Mouse (Mus musculus) limb, embryonic 10.5 days (tissue): ENCODE measurements around the gene 0610012G03Rik. TPM values are rescaled to one million over a fixed set of nuclear protein-coding genes. Genes with fewer than 3 reads are reported as not detected.
"Not testable (repeated sequence)": the region's sequence is repeated elsewhere in the genome, so short reads cannot be mapped to it uniquely, and the experiment has no call there.

Source experiments
- DNase-seq: peaks from one replicate; pipeline ENCODE4 v3.0.0-alpha.2; 2017; ENCODE audit warnings: low spot score
- H3K27ac ChIP-seq: fragments of 300-500 bp; sonication (generic); 2 replicates; pipeline ENCODE4 v1.5.1; 2016; ENCODE audit warnings: mild to moderate bottlenecking
- H3K27me3 ChIP-seq: fragments of 300-500 bp; sonication (generic); 2 replicates; pipeline ENCODE4 v1.6.1; 2016; ENCODE audit warnings: low read depth, mild to moderate bottlenecking; ENCODE audit not compliant: poor library complexity, severe bottlenecking
- H3K36me3 ChIP-seq: fragments of 300-500 bp; sonication (generic); 2 replicates; pipeline ENCODE4 v1.6.1; 2016; ENCODE audit warnings: mild to moderate bottlenecking, moderate library complexity
- H3K4me1 ChIP-seq: fragments of 300-500 bp; sonication (generic); 2 replicates; pipeline ENCODE4 v1.6.1; 2016
- H3K4me3 ChIP-seq: fragments of 300-500 bp; sonication (generic); 2 replicates; pipeline ENCODE4 v1.5.1; 2016; ENCODE audit warnings: mild to moderate bottlenecking, moderate library complexity
- H3K9me3 ChIP-seq: fragments of 300-500 bp; sonication (generic); replicated peaks from 2 replicates; pipeline ENCODE4 v1.6.1; 2016; ENCODE audit warnings: mild to moderate bottlenecking
- WGBS: fragments of 180-500 bp; shearing (Covaris S2); methylation state at CpG from one replicate; pipeline ENCODE4 v1.1.7; 2016; 5-methylcytosine and 5-hydroxymethylcytosine counted together
- polyA plus RNA-seq: library from polyadenylated mRNA; unstranded; fragments of >200 nt; fragmentation: Nextera tagmentation; extraction: Ambion mirVana; gene quantifications from 2 replicates; pipeline ENCODE4 v1.2.1, GENCODE M21; 2016

Gene 0610012G03Rik
- polyA plus RNA-seq = 84.2 and 87.2 TPM in 2 replicates

DNA sequence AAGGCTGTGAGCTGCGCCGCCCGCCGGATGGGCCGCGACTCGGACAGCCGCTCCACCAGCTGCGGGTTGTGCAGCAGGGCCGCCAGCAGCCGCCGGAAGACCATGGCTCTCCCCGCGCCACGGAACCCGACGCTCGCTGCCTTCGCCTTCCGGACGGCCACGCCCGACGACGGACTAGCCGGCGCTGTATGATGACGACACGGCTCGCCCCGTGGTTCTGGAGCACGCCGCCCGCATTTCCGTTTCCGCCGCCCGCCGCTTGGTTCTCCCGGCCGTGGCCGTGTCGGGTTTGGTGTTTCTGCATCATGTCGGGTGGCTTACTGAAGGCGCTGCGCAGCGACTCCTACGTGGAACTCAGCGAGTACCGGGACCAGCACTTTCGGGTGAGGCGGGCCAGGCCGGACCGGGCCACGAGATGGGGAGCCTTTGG, at the start of gene 0610012G03Rik, which contains the start of gene Ncbp2:
Gene 0610012G03Rik, minus strand, starts transcription at position 150 of the 430 bp plus-strand sequence.
Gene Ncbp2, plus strand, starts transcription at position 169 of the 430 bp plus-strand sequence.
- Histone ChIP-seq H3K36me3 (peaks cover 53% of the 10 kb centered on the region), H3K4me1 (peaks cover 28% of the 10 kb centered on the region), H3K27me3 (no peaks in the 10 kb centered on the region), H3K4me3 (peak within 1 kb of the TSS; percentile 97), H3K27ac (peak within 1 kb of the TSS; percentile 94), H3K9me3 (no peaks in the 10 kb centered on the region)
- WGBS = under 1% methylated on average over 55 of the region's 55 CpGs
- peak; percentile 99 for DNase-seq

DNA sequence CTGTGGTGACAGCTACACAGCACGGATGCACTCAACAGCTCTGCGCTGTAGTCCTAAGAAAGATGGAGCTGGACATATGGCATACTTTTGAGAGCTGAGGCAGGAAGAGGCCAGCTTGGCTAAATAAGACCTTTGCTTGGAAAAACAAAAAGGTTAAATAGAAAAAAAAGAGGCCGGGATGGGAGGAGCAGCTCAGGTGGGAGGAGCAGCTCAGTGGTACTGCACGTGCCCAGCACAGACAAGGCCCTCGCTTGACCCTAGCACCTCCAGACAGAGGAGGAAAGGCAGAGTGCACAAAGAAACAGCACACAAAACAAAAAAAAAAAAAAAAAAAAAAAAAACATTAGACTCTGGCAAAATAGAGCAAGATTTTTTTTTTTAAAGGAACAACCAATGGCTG, 48.1 kb upstream of the 0610012G03Rik start:
- H3K4me1 ChIP-seq = peaks cover 1% of the 10 kb centered on the region; the same call in 1 of the 2 replicates
- H3K9me3 ChIP-seq = no peaks in the 10 kb centered on the region
- H3K27me3 ChIP-seq = no peaks in the 10 kb centered on the region
- H3K36me3 ChIP-seq = peaks cover 76% of the 10 kb centered on the region
- H3K4me3 ChIP-seq = no peak overlapping the region
- DNase-seq = no peak
- no peak overlapping the region for H3K27ac ChIP-seq
- WGBS = 91% methylated on average over 5 of the region's 5 CpGs

DNA sequence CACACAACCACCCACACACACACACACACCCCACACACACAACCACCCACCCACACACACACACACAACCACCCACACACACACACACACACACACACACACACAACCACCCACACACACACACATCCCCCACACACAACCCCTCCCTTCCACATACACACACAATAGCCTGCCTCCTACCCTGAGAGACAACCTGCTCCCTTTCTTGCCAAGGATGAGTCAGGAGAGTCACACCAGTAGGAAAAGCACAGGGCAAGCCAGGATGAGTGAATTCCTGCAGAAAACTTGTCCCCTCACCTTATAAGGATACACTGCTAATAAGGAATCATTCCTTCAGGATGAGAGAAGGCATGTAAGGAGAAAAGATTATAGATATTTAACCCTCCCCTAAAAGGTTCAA, 45.7 kb upstream of the 0610012G03Rik start:
- no peaks in the 10 kb centered on the region for H3K4me1 ChIP-seq
- no peaks in the 10 kb centered on the region for H3K27me3 ChIP-seq
- no peak overlapping the region for H3K27ac ChIP-seq
- H3K9me3 ChIP-seq = no peaks in the 10 kb centered on the region
- no peak overlapping the region for H3K4me3 ChIP-seq
- peaks cover 73% of the 10 kb centered on the region for H3K36me3 ChIP-seq
- no peak for DNase-seq

DNA sequence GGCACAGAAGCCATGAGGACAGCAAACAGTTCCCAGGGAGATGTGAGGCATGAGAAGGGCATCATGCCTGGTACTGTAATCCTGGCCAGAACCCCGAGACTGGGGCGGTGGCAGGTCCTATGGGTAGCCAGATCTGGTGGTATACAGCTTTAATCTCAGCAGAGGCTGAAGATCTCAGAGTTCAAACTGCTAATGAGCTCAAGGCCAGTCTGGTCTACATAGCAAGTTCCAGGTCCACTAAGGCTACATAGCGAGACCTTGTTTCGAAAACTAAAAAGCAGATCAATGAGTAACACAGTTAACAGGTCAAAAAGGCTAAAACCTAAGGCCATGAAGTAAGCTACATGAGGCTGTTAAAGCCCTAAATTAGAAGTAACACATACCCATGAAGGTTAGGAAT, 44.9 kb upstream of the 0610012G03Rik start:
- Histone ChIP-seq H3K9me3 (no peaks in the 10 kb centered on the region), H3K4me3 (no peak overlapping the region), H3K36me3 (peaks cover 73% of the 10 kb centered on the region), H3K27ac (no peak overlapping the region), H3K27me3 (no peaks in the 10 kb centered on the region), H3K4me1 (no peaks in the 10 kb centered on the region)
- no peak for DNase-seq
- 97% methylated on average over 4 of the region's 4 CpGs for WGBS

DNA sequence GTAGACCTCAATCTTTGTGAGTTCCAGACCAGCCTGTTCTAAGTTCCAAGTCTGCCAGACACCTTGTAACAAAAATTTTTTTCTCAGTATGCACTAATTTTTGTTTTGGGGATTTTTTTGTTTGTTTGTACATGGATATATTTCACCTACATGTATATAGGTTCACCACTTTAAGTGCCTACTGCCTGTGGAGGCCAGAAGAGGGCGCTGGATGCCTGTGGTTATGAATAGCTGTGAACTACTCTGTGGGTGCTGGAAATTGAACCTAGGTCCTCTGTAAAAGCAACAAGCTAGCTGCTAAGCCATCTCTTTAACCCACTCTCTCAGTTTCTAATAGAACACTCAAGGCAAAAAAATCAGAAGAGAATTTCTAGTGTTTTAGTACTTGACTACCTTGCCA, 43.7 kb upstream of the 0610012G03Rik start:
- no peaks in the 10 kb centered on the region for H3K27me3 ChIP-seq
- peaks cover 76% of the 10 kb centered on the region for H3K36me3 ChIP-seq
- DNase-seq = no peak
- H3K27ac ChIP-seq = no peak overlapping the region
- H3K4me3 ChIP-seq = no peak overlapping the region
- no peaks in the 10 kb centered on the region for H3K4me1 ChIP-seq
- WGBS = 33% methylated on average over 1 of the region's 1 CpGs
- H3K9me3 ChIP-seq = no peaks in the 10 kb centered on the region

DNA sequence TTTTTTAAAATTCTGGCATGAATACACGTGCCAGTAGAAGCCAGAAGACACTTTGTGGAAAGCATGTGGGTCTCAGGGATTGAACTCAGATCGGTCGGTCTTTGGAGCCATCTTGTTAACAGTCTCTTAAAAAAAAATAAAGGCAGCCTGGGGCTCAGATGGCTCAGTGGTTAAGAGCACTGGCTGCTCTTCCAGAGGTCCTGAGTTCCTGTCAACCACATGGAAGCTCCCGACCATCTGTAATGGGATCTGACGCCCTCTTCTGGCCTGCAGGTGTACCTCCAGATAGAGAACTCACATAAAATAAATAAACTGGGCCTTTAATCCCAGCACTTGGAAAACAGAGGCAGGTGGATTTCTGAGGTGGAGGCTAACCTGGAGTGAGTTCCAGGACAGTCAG, 32.7 kb upstream of the 0610012G03Rik start:
- Histone ChIP-seq H3K36me3 (peaks cover 72% of the 10 kb centered on the region), H3K4me1 (no peaks in the 10 kb centered on the region), H3K27ac (no peak overlapping the region), H3K27me3 (no peaks in the 10 kb centered on the region), H3K4me3 (no peak overlapping the region), H3K9me3 (no peaks in the 10 kb centered on the region)
- 86% methylated on average over 5 of the region's 5 CpGs for WGBS
- DNase-seq = no peak

DNA sequence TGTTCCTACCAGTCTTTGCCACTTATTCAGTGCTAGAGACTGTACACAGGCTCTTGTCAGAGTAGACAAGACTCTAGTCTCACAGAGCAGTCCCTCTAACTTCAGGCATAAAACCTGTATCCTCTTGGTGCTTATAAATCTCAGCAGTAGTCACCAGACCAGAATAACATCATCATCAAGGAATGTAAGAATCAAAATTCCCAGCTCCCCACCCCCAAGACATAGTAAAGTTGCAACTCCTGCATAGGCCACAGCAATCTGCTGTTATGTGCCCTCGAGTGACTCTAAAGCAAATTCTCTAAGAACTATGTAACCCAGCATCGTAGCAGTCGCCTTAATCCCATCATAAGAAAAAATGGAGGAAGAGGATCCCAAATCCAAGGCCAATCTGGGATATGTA, 31.2 kb upstream of the 0610012G03Rik start:
- Histone ChIP-seq H3K36me3 (peaks cover 75% of the 10 kb centered on the region), H3K4me1 (no peaks in the 10 kb centered on the region), H3K4me3 (no peak overlapping the region), H3K27me3 (no peaks in the 10 kb centered on the region), H3K9me3 (no peaks in the 10 kb centered on the region), H3K27ac (no peak overlapping the region)
- 95% methylated on average over 3 of the region's 3 CpGs for WGBS
- no peak for DNase-seq

DNA sequence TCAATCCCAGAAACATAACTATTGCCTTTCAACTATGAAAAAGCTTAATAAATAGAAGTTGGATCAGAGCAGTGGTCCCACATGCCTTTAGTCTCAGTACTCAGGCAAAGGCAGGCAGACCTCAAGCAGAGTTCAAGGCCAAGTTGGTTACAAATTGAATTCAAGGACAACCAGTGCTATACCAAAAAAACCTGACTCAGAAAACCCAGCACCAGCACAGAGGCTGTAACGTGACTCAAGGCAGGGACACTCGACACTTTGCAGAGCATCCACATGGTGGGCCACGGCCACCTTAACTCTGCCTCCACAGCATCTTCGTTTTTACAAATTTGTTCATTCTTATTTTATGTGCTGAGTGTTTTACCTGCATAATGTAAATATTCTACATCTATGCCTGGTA, 27.0 kb upstream of the 0610012G03Rik start:
- Histone ChIP-seq H3K27ac (no peak overlapping the region), H3K27me3 (no peaks in the 10 kb centered on the region), H3K4me3 (no peak overlapping the region), H3K9me3 (no peaks in the 10 kb centered on the region), H3K4me1 (no peaks in the 10 kb centered on the region), H3K36me3 (peaks cover 82% of the 10 kb centered on the region)
- no peak for DNase-seq
- 93% methylated on average over 4 of the region's 4 CpGs for WGBS

DNA sequence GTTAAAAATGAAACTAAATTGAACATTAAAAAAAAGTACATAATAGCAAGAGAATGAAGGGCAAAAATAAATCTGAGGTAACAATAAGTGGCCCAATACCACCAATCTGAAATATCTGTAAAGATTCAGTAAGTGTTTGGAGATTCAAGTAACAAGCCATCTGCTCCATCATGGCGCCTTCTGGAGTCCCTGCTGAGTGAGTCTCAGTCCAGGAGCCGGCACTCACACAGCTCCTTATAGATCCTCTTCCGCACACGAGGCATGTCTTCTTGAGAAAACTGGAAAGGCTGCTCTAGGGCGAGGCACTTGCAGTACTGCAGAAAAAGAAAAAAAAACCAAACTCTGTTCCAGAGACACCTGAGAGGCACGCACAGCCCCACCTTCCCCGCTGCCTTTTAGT, 14.9 kb upstream of the 0610012G03Rik start:
- H3K4me3 ChIP-seq = no peak overlapping the region
- DNase-seq = no peak
- 95% methylated on average over 7 of the region's 7 CpGs for WGBS
- H3K36me3 ChIP-seq = peaks cover 91% of the 10 kb centered on the region
- no peak overlapping the region for H3K27ac ChIP-seq
- H3K4me1 ChIP-seq = no peaks in the 10 kb centered on the region
- no peaks in the 10 kb centered on the region for H3K27me3 ChIP-seq
- H3K9me3 ChIP-seq = no peaks in the 10 kb centered on the region

DNA sequence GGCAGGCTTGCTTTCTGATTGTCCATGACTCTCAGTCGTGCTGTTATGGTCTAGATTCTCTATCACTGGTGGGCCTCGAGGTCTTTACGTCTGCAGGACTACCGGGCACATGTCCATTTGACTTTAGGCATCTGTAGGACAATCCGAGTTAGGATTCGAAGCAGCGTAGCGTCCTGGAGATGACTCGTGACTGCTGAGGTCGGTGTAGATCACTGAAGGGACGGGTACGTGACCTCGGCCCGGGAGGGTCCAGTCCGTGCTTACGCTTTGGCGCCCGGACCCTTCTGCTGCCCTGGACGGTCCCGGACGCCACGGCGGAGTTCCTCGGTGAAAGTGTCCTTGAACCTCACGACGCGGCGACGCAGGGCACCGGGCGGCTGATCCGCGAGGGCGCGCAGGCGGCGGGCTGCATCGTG, 385 bp downstream of the 0610012G03Rik start:
- H3K36me3 ChIP-seq = peaks cover 50% of the 10 kb centered on the region
- no peaks in the 10 kb centered on the region for H3K27me3 ChIP-seq
- H3K4me1 ChIP-seq = peaks cover 28% of the 10 kb centered on the region
- H3K27ac ChIP-seq = peak overlapping the region; percentile 94
- H3K4me3 ChIP-seq = peak overlapping the region; percentile 97
- DNase-seq = no peak
- H3K9me3 ChIP-seq = no peaks in the 10 kb centered on the region
- under 1% methylated on average over 38 of the region's 38 CpGs for WGBS

DNA sequence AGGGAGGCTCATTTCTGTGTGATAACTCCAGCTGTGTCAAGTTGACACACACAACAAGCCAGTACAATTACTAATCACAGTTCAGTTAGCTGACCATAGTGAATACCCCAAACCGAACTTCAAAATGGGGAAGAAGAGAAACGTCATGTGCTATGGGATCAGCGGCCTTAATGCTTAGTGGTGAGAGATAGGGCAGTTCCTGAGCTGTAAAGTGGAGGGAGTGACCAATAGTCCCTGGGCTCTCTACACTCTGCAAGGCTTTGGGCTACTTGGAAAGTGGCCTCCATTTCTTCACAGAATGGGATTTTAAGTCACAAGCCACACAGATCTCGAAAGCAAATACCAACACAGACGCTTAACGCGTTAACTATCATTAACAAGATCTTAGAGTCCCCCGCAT, 961 bp downstream of the 0610012G03Rik start:
- Histone ChIP-seq H3K36me3 (peaks cover 46% of the 10 kb centered on the region), H3K27ac (peak overlapping the region; percentile 94), H3K4me3 (peak overlapping the region; percentile 97), H3K9me3 (no peaks in the 10 kb centered on the region), H3K4me1 (peaks cover 28% of the 10 kb centered on the region), H3K27me3 (no peaks in the 10 kb centered on the region)
- no peak for DNase-seq
- WGBS = 42% methylated on average over 8 of the region's 8 CpGs

DNA sequence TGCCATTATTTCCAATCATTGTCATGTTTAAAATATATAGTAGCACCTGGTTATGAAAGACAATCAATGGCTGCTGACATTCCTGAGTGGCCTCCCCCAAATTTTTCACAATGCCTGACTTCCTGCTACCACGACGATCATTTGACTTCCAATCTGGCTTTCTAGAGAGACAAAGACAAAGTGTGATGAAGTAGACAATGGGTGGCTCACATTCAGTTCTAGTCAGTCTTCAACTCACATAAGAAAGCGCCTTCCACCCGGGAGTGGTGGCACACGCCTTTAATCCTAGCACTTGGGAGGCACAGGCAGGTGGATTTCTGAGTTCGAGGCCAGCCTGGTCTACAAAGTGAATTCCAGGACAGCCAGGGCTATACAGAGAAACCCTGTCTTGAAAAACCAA, 2.3 kb downstream of the 0610012G03Rik start:
- H3K27me3 ChIP-seq, H3K27ac ChIP-seq, DNase-seq, H3K9me3 ChIP-seq, H3K4me3 ChIP-seq: not testable (repeated sequence)
- Histone ChIP-seq H3K36me3 (peaks cover 32% of the 10 kb centered on the region), H3K4me1 (peaks cover 28% of the 10 kb centered on the region)
- 88% methylated on average over 6 of the region's 6 CpGs for WGBS

DNA sequence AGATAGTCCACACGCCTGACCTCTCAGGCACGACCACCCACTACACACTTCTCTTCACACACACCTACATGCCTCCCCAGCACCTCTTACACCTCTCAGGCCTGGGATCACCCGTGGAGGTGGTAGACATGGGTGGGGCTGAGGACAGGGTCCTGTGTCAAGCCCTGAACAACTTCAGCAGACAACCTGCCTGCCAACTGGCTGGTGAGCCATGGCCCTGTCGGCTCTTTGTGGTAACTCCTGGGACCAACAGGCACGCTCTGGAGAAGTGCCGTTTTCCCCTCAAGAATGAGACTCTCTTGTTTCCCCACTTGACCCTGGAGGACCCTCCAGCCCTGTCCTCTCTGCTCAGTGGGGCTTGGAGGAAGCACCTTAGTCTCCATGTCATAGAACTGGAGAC, 2.9 kb downstream of the 0610012G03Rik start:
- no peak for DNase-seq
- Histone ChIP-seq H3K27ac (no peak overlapping the region), H3K27me3 (no peaks in the 10 kb centered on the region), H3K36me3 (peaks cover 26% of the 10 kb centered on the region), H3K9me3 (no peaks in the 10 kb centered on the region), H3K4me3 (no peak overlapping the region), H3K4me1 (peaks cover 28% of the 10 kb centered on the region)
- WGBS = 90% methylated on average over 6 of the region's 6 CpGs

DNA sequence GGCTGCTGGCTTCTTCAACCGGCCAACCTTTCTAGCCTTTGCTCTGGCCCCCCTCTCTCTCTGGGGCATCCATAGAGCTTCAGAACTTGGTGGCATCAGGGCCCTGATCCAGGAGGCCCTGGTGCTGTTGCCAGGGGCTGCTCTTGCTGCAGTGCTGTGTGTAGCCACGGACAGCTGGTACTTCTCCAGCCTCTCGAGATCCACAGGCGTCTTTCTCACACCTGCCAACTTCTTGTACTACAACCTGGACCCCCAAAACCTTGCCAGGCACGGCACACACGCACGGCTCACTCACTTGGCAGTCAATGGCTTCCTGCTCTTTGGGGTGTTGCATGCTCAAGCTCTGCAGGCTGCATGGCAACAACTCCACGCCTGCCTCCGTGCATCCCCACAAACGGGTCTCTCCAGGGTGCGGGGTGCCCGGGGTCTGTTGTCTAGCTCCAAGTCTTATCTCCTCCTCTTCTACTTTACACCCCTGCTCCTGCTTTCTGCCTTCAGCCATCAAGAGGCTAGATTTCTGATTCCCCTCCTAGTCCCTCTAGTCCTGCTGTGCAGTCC, 3.5 kb downstream of the 0610012G03Rik start:
- Histone ChIP-seq H3K4me3 (no peak overlapping the region), H3K4me1 (peaks cover 28% of the 10 kb centered on the region), H3K36me3 (peaks cover 20% of the 10 kb centered on the region), H3K9me3 (no peaks in the 10 kb centered on the region), H3K27ac (no peak overlapping the region), H3K27me3 (no peaks in the 10 kb centered on the region)
- DNase-seq = no peak
- 91% methylated on average over 12 of the region's 12 CpGs for WGBS
